Mouse (Mus musculus) left cerebral cortex, postnatal 4 days (tissue): ENCODE data around the gene Lpp. TPM values are rescaled to one million over a fixed set of nuclear protein-coding genes. Genes with fewer than 3 reads are reported as not detected.

Experiments used
- DNase-seq: peaks from one replicate; pipeline ENCODE4 v3.0.0-alpha.2; 2022
- intact Hi-C: fragments of 180-260 bp; cut with DNase I; formaldehyde crosslinking; loops from one replicate; pipeline ENCODE4 v1.15.1; 2025
- total RNA-seq, 2 experiments: library from RNA; stranded (reverse); gene quantifications; 2 replicates each; pipeline ENCODE4 v1.2.3; 2021

Gene Lpp
- total RNA-seq, 2 experiments from 2014 or later: 11.5 to 13.0 TPM

DNA sequence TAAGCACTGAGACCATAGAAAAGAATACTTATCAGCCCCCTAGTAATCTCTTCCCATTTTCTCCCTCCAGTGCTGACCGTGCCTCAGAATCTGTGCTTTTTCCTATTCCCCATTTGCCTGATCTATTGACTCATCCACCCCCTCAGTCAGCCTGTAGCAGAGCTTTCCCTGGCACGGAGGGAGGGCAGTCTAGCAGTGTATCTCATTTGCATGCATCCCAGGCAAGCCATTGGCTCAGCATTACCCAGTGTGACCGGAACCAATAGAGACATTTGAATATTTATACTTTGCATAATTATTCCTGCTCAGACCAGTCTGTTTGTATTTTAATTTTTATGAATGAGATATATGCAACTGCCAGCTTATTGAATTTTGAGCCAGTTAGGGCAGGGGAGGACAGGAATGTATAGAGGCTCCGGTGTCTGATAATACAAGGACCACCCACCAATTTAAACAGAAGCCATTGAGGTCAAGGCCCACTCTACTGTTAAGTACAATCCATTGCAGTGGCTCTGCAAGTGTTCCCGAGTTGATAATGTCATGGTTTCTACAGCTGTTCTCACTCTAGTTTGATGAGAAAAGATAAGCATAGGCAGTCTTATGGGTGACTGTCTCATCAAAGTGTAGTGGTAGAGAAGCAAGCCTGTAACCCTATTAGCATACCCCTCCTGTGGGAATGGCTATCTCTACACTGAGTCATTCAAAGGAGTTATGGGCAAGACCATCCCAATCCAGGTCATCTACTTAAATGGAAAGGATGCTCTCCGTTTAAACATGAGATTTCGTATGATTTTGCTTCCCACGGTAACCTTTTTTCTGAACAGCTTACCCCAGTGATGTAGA, 385.3 kb downstream of the Lpp start:
- intact Hi-C loops: no loop called here
- peak; percentile 35 for DNase-seq

DNA sequence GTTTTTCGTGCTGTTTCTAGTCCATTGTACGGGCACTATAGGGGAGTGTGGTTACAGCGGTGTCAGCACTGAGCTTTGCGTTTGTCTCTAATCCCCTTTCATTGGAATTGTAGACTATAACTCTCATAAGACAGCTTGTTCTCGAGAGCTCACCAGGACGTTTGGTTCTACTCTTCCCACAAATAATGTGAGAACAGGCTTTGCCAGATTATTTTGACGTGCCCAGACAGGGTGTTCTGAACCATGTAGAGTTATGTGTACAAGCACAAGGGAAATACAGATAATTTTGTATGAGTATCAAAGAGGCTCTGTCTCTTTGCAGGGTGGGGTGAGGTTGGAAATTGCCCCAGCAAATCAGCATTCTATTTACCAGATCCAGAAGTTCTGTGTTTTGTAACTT, 387.2 kb downstream of the Lpp start:
- no peak for DNase-seq
- intact Hi-C loops: no loop called here

DNA sequence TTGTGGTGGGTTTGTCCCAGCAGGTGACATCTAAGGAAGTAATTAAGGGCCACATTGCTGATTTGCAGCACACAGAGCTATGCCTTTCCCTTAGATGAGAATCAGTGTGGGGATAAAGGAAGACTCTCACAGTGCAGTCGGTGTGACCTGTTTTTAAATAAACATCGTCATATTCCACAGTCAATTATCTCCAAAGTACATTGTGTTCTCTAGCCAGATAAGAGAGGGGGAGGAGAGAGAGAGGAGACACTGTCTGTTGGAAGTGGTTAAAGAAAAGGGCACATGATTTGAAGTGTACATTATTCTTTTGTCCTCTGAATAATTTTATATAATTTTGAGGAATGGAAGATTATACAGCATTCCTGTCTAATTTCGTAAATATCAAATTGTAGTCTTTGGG, 388.6 kb downstream of the Lpp start:
- no peak for DNase-seq
- intact Hi-C loops: no loop called here

DNA sequence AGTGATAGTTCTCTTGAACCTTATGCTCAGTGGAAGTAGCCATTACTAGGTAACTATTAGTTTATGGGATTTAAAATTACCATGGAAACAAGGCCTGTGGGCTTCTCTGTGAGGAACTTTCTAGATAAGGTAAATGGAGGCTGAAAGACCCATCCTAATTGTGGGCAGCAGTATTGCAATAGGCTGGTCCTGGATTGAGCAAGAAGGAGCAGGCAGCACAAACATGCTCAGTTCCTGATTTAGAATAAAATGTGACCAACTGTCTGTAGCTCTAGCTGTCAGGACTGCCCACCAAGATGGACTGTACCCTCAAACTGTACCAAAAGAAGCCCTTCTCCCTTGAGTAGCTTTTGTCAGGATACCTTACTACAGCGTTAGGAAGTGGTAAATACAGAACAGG, 392.3 kb downstream of the Lpp start:
- no peak for DNase-seq
- intact Hi-C loops: no loop called here

DNA sequence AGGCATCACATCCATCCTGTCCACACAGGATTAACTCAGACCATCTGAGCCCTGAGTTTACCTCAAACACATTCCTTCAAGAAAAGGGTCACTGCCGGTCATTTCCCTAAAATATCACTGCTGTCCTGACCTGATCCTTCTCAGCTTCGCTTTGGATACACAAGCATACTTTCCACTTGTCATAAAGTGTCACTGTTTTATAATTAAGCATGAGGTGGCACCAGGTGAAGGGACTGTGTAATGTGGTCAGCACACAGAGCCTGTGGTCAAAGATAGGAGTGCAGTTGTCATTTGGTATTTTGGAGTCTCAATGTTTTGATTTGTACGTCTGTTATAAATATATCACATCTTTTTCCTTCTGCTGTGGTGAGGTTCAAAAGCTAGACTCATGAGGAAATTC, 395.7 kb downstream of the Lpp start:
- no peak for DNase-seq
- intact Hi-C loops: no loop called here

DNA sequence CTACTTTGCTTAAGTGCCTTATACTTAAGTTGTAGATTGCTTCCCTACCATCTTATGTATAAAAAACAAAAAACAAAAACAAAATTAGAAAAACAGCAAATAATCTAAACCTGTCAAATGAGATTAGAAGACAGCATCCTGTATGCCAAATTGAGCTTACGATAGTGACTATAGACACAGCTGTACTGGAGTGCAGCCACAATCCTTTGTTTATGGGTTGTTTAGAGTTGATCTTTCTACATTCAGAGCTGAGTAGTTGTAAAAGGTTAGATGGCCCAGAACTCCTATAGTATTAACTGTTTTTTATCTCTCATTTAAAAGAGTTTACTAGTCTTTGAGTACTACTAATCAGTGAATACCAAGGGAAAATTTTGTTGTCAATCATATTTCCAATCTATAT, 398.1 kb downstream of the Lpp start:
- intact Hi-C loops: no loop called here
- no peak for DNase-seq

DNA sequence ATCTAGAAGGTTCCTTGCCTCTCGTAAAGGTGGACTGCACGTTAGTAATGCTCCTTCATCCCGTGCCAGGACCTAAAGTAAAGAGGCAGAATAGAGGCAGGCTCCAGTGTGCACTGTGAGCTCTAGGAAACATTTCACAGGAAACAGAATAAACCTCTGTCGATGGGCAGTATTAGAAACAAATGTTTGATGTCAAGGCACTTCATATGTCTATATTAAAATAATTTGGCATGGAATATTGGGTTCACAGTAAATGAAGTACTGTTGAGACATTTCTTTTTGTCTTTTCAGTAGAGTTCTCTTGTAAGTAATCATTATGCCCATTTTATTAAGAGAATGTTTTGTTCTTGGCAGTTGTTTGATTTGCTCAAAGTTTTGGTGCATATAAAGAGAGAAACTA, 398.7 kb downstream of the Lpp start:
- intact Hi-C loops: no loop called here
- no peak for DNase-seq

DNA sequence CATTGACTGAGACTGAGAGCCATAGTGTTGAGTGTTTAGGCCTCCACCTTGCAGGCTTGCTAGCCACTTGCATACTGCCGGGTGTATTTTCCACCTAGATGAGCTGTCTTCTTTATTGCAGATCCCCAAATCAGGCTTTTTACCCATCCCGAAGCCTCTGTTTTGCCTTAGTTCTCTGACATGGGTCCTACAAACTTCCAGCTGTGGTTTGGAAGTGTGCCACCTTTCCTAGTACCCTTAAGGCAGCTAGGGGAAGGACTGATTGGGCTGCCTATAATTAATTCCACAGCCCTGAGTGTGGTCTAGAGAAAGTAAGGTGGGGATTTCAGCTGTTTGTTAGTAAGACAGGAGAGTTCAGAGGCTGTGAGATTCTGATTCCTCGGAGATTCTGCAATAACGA, 399.5 kb downstream of the Lpp start:
- peak; percentile 4 for DNase-seq
- intact Hi-C loops: no loop called here

DNA sequence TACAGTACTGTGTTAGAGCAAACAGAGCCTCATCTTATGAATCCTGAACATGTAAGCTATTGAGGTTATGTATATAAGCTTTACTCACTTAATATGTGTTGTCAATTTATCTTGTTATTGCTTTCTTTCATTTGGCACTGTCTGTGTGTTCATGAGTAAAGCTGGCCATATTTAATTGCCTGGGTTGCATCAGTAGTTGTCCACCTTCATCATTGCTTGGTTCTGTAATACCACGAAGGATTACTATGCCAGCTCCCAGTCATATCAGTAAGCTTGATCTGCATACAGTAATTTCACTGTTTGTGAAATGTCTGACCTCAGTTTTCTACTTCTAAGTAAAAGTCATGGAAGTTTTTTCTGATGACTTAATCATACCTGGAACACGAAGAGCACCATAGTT, 401.4 kb downstream of the Lpp start:
- intact Hi-C loops: no loop called here
- no peak for DNase-seq

DNA sequence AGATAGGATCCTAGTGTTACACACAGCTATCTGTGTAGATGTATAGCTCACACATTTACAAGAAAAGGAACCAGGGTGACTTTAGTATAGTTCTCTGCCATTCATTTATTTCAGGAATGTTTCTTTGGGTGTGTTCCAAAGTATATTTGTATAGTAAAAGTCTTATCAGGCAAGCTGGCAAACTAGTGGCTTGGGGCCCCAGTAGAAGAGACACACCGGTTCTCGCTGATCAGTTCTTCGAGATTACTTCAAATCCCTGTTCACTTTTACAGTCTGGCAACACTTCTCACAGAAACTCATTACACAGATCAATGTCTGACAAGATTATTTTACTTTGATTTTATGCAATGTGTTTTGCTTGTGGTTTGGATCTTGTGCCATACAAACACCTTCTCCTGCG, 408.0 kb downstream of the Lpp start:
- no peak for DNase-seq
- intact Hi-C loops: no loop called here

DNA sequence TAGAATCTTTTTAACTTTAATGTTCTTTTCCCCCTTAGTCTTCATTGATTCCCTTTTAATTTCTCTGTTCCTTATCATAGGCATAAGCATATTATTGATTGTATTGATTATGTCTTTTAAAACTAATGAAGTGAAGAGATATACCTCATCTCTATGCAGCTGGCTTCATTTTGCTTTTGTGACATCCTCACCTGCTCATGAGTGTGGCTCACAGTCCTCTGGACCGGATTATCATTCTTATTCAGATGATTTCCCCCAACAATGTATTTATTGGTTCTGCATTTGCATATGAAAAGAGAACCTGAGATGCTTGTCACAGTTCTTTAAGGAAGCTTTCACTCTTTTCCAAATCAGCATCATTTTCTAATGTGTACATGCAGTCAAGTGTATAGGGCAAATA, 408.5 kb downstream of the Lpp start:
- no peak for DNase-seq
- intact Hi-C loops: no loop called here

DNA sequence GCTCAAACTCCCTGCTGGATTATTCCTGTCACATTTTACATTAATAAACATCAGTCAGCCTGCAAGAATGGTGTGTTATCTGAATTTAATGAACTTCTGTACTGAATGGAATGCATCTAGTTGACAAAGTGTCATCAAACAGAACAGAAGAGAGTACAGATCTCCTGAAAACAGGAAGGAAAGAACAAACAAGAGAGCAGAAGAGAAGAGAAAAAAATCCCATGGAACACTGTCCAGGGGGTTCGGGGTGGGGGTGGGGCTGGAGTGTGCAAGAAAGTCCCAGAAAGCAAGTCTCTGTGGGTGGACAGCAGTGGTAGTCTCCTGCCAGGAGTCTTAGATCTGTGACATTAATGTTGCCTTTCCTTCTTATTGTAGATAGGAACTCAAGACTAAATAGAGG, 412.8 kb downstream of the Lpp start:
- no peak for DNase-seq
- intact Hi-C loops: no loop called here

DNA sequence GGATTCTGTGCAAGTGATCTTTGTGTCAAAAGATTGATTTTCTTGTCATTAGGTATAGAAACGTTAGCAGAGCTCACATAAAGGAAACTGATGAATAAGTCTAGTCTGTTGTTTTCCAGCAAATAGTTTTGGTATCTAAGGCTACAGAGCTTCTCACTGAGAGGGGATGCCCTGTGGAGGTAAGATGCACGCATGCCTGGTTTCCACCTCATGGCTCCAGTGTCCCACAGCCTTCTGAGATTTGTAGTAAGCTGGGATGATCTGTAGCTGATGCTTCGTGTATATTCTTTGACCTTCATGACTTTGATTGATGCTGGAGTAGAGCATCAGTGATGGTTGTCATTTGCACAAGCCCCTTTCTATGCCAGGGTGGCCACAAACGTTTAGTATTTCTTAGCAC, 414.3 kb downstream of the Lpp start:
- intact Hi-C loops: no loop called here
- DNase-seq: no peak

DNA sequence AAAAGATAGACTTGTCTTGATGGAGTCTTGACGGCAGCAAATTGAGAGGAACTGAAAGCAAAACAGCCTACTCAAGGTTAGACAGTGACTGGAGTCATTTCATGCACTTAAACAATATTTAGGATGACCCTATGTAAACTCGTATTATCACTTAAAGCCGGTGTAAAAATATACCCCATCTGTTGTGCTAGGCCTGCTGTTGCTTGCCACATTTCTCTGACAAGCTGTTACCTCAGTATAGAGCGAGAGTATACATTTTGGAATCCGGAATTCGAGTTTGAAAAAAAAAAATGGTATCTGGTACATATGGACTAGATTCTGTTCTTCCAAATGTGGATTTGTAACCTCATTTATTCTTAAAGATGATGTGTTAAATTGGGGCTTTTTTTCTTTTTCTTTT, 416.5 kb downstream of the Lpp start:
- no peak for DNase-seq

DNA sequence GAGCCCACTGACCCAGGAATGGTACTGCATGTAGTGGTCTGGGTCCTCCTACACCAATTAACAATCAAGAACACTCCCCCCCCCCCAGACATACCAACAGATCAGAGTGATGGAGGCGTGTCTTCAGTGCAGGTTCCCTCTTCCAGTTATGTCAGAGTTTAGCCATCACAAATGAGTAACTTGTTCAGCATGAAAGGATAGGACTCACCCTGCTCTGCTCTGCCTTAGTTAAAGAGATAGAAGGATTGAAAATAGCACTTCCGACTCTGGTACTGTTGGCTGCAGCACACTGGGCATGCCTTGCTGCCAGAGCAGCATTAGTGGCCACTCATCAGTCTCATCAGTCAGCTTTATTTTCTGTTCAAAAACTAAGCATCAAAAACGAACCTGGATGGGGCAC, 423.3 kb downstream of the Lpp start:
- no peak for DNase-seq
- intact Hi-C loops: loop anchor here (10.0 kb wide), 3 partner anchors 138 to 832 kb away; partner anchors contain the start of genes Bcl6 and Gm37419

More for the DNA sequence above, 416.5 kb downstream of the Lpp start:
- intact Hi-C loops: loop anchor here (10.0 kb wide), 3 partner anchors 145 to 825 kb away; partner anchors contain the start of genes Bcl6 and Gm37419

DNA sequence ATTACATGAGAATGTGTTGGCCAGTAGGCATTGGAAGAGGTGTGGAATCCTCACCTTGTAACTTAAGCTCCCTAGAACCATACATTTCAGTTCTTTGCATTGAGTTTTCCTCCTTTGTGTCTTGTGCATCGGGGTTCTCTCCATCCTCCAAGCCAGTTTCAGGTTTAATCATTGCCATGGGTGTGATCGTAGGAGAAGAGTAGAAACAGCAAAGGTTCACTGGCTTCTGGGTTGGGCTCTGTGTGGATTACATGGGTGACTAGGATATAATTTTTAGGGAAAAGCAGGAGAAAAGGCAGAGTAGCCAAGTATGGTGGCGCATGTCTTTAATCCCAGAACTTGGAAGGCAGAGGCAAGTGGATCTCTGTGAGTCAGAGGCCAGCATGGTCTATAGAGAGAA, 424.1 kb downstream of the Lpp start:
- intact Hi-C loops: loop anchor here (10.0 kb wide), 3 partner anchors 137 to 833 kb away; partner anchors contain the start of genes Bcl6 and Gm37419
- DNase-seq: no peak

DNA sequence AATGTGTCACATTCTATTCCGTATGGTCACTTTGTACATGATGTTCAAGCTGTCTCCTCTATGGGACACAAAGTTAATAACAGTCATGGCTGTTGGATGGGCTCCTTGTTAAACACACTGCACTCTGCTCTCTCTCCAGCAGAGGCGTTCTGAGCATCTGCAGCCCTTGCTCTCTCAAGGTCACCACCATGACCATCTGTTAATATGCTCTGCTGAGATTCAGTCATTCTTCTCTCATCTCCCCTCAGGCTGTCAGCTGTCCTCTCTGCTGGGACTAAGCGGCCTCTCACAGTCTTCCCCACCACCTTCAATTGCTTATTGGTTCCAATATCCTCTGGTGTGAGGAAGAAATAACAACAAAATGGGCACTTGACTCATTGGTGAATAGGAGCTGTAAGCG, 425.8 kb downstream of the Lpp start:
- intact Hi-C loops: loop anchor here (10.0 kb wide), 3 partner anchors 136 to 834 kb away; partner anchors contain the start of genes Bcl6 and Gm37419
- peak; percentile 58 for DNase-seq

DNA sequence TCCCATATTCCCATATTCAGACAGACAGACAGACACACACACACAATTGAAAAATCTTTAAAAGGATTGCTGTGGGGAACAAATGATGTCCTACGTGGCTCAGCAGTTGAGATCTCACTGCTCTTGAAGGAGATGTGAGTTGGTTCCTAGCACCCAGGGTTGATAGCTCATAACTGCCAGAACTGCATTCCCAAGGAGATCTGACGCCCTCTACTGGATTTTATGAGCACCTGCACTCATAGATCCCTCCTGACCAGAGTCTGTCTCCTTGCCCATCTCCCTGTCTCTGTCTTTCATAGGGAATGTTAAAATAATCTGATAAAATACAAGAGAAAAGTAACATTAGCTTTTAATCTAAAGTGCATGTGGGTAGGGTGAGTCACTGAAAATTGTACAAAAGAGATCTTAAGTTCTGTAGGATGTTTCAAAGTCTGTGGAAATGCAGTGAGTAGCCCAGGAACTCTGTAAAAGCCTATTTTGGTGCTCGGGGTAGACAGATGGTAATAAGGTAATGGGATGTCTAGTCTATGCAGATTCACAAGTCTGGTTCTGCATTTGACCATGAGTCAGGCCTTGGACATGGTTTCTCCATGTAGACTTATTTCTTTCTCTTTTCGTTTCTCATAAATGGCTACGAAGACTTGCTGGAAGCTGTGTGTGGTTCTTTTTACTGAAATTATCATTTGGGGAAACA, 429.0 kb downstream of the Lpp start:
- intact Hi-C loops: no loop called here
- DNase-seq: no peak

DNA sequence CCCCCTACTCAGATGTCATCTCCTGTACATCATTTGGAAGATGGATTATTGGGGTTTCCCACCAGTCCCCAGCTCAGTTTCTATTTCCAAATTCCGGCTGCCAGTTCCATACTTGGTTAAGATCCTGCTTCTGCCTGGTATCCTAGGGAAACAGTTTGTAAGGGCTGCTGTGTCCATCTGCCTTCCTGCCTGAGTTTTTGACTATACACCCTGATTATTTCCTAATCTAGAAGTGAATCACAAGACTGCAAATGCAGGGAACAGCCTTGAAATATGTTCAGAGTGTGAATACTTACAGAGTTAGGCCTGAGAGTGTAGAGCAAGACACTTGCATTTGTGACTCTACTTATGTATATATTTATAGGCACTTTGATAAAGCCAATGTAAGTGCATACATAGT, 429.6 kb downstream of the Lpp start:
- DNase-seq: no peak
- intact Hi-C loops: no loop called here

DNA sequence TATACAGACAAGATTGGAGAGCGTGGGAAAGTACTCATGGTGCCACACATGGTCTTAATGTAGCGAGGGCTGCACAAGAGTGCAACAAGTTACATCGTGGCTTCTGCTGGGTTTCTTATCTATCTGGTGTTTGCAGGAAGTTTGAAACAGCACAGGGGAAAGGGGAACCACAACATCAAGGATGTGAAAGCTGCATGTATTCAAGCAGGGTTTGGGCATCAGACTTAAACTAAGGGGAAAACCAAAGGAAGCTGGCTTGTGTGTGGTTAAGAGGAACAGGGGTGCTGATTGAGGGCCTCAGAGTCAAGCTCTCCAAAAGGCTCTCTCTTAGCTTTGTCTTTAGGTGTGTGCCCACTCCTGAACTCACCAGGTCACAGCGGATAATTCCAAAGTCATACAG, 433.1 kb downstream of the Lpp start:
- intact Hi-C loops: no loop called here
- no peak for DNase-seq

DNA sequence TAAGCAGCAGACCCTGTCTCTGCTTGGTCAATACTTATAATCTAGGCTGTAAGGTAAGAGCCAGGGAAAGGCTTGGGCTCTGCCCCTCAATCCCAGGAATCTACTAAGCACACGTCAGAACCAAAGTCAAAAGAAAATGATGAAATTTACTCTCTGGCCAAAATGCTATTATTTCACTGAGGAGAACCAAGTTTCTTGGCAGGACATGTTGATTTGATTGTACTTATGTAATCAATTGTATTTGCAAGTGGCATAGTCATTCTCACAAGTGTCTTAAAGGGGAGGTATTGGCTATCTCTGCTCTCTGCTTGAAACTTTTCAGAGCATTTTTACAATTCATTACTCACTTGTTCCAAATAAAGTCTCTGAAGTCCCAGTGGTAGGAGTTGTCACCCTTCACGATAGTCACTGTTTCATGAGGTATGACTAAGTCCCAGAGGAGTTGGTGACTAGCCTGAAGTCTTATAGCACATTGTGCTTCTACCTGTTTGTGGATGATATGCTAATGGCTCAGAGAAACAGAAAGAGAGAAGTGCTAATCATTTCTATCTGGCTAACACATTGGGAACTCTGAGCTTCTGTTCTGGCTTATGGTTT, 435.0 kb downstream of the Lpp start:
- intact Hi-C loops: no loop called here
- DNase-seq: no peak

DNA sequence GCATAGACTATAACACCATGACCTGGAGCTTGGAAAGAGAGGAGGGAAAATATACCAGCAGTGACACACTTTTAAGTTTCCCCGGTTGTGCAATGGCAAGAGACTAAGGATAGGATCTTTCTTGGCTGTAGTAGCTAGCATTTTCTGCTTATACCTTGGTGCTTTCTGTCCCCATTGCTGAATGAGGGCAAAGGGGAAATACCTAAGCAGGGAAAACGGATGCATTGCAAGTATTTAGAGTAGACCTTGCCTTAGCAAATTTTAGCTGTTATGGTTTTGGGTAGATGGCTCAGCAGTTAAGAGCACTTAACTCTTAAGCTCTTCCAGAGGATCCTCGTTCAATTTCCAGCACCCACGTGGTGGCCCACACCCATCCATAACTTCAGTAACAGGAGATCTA, 436.6 kb downstream of the Lpp start:
- intact Hi-C loops: no loop called here
- DNase-seq: no peak
